Comparison of ENCODE assay signal across 8 mouse cellular contexts in genomic region chr2:32775359-32776074, GRCm38 (mm10). TPM values are rescaled to one million over a fixed set of nuclear protein-coding genes. Genes with fewer than 3 reads are reported as not detected.
DNase-seq lines count a peak whose midpoint lies in the region; ATAC-seq lines count a peak whose summit lies in the region.

Gene Ttc16, minus strand, starts transcription at chr2:32775633.
Gene Ptrh1, plus strand, starts transcription at chr2:32775786.

- ATAC-seq in heart, embryonic 14.5 days (ENCODE audit: insufficient number of reproducible peaks, insufficient read depth, low FRiP score, low read depth), result peak; percentile 93
- peak; percentile 95 for ATAC-seq in liver, embryonic 13.5 days (ENCODE audit: low read depth)
- peak; percentile 96 for ATAC-seq in stomach, embryonic 16.5 days (ENCODE audit: insufficient read depth, low FRiP score)

- peak within 1 kb of the TSS; percentile 78 for H3K4me3 ChIP-seq in brown adipose tissue, adult 24 weeks (ENCODE audit: insufficient read depth, low read depth, low read length)
- peak within 1 kb of the TSS; percentile 57 to 73 for H3K4me3 ChIP-seq in heart, embryonic 14.5 days (ENCODE audit: control insufficient read depth in 1 of 2, insufficient read depth in 1 of 2, low read depth in 1 of 2, low read length in 2 of 2)
- H3K4me3 ChIP-seq in liver, embryonic 13.5 days (replicated peaks), result peak within 1 kb of the TSS; percentile 64
- peak within 1 kb of the TSS; percentile 58 for H3K4me3 ChIP-seq in stomach, embryonic 16.5 days (replicated peaks; ENCODE audit: low read length)

- peak; percentile 97 for DNase-seq in CD4-positive, CD25-positive, alpha-beta regulatory T cell, adult 2 months (ENCODE audit: low read depth, low spot score)
- DNase-seq in fibroblast of lung, adult 2 months (ENCODE audit: low read depth), result peak; percentile 94
- DNase-seq in kidney, postnatal 14 days, result peak; percentile 99
- peak; percentile 95 for DNase-seq in liver, embryonic 13.5 days
- peak; percentile 98 for DNase-seq in neural tube, embryonic 10.5 days (ENCODE audit: extremely low spot score, low spot score)

- H3K36me3 ChIP-seq in heart, embryonic 14.5 days (ENCODE audit: control insufficient read depth, insufficient read depth, low read length), result no peaks in the 10 kb centered on the region
- H3K36me3 ChIP-seq in liver, embryonic 13.5 days, result no peaks in the 10 kb centered on the region
- H3K36me3 ChIP-seq in stomach, embryonic 16.5 days (ENCODE audit: control insufficient read depth, insufficient read depth, low read length), result no peaks in the 10 kb centered on the region

- peak within 1 kb of the TSS; percentile 87 for H3K4me2 ChIP-seq in heart, embryonic 14.5 days (ENCODE audit: low read length)
- H3K4me2 ChIP-seq in liver, embryonic 13.5 days, result peak within 1 kb of the TSS; percentile 91
- peak within 1 kb of the TSS; percentile 92 for H3K4me2 ChIP-seq in stomach, embryonic 16.5 days (ENCODE audit: low read depth, low read length)

- H3K4me1 ChIP-seq in brown adipose tissue, adult 24 weeks (ENCODE audit: control insufficient read depth, insufficient read depth, insufficient read length, low read length), result no peaks in the 10 kb centered on the region
- H3K4me1 ChIP-seq in heart, embryonic 14.5 days (ENCODE audit: control insufficient read depth in 2 of 2, insufficient read depth in 2 of 2, low read length in 2 of 2), result peaks cover 7 to 9% of the 10 kb centered on the region in 2 experiments
- peaks cover 38% of the 10 kb centered on the region for H3K4me1 ChIP-seq in liver, embryonic 13.5 days (replicated peaks)
- peaks cover 18% of the 10 kb centered on the region for H3K4me1 ChIP-seq in stomach, embryonic 16.5 days (ENCODE audit: control insufficient read depth, insufficient read depth, low read length)

- H3K9ac ChIP-seq in heart, embryonic 14.5 days (ENCODE audit: low read length), result peak within 1 kb of the TSS; percentile 70
- peak within 1 kb of the TSS; percentile 63 for H3K9ac ChIP-seq in liver, embryonic 13.5 days
- H3K9ac ChIP-seq in stomach, embryonic 16.5 days (ENCODE audit: low read length), result peak within 1 kb of the TSS; percentile 68

- H3K27me3 ChIP-seq in heart, embryonic 14.5 days (ENCODE audit: control insufficient read depth, insufficient read depth, low read length), result no peaks in the 10 kb centered on the region
- H3K27me3 ChIP-seq in liver, embryonic 13.5 days, result no peaks in the 10 kb centered on the region
- no peaks in the 10 kb centered on the region for H3K27me3 ChIP-seq in stomach, embryonic 16.5 days (ENCODE audit: control insufficient read depth, insufficient read depth, low read length)

- H3K9me3 ChIP-seq in heart, embryonic 14.5 days (ENCODE audit: control insufficient read depth, low read length), result no peaks in the 10 kb centered on the region
- H3K9me3 ChIP-seq in liver, embryonic 13.5 days (replicated peaks), result no peaks in the 10 kb centered on the region
- H3K9me3 ChIP-seq in stomach, embryonic 16.5 days (replicated peaks; ENCODE audit: control insufficient read depth, low read length), result no peaks in the 10 kb centered on the region

- peak within 1 kb of the TSS; percentile 82 for H3K27ac ChIP-seq in brown adipose tissue, adult 24 weeks (replicated peaks; ENCODE audit: low read depth, low read length)
- H3K27ac ChIP-seq in heart, embryonic 14.5 days (replicated peaks in 1 of 2; ENCODE audit: control insufficient read depth in 1 of 2, insufficient read depth in 1 of 2, low read depth in 2 of 2, low read length in 2 of 2), result peak within 1 kb of the TSS; percentile 67 to 73; a peak in 3 of 4 replicates
- H3K27ac ChIP-seq in liver, embryonic 13.5 days, result no peak within 1 kb of the TSS; the same call in 1 of the 2 replicates
- no peak within 1 kb of the TSS for H3K27ac ChIP-seq in stomach, embryonic 16.5 days (ENCODE audit: low read length)

- under 1% methylated on average over 46 of the region's 46 CpGs for WGBS in heart, embryonic 14.5 days
- under 1% methylated on average over 46 of the region's 46 CpGs for WGBS in liver, embryonic 13.5 days (ENCODE audit: insufficient replicate concordance)
- WGBS in stomach, embryonic 16.5 days, result under 1% methylated on average over 46 of the region's 46 CpGs

RNA-seq across cellular contexts. Expression of gene Ttc16, which starts in this region (rescaled TPM):
- polyA plus RNA-seq in brown adipose tissue, adult 24 weeks (2012; ENCODE audit: insufficient read depth, insufficient read length, missing spikeins), result not detected in 2 replicates
- polyA plus RNA-seq in heart, embryonic 14.5 days (2014; fragmentation: Nextera tagmentation; extraction: Ambion mirVana), result 0.22 TPM in 1 of 2 replicates, not detected in the other
- 0.07 and 0.13 TPM in 2 replicates for polyA plus RNA-seq in liver, embryonic 13.5 days (2015; fragmentation: Nextera tagmentation; extraction: Ambion mirVana)
- polyA plus RNA-seq in stomach, embryonic 16.5 days (2015; fragmentation: Nextera tagmentation; extraction: Ambion mirVana), result 0.12 and 0.21 TPM in 2 replicates

RNA-seq across cellular contexts. Expression of gene Ptrh1, which starts in this region (rescaled TPM):
- polyA plus RNA-seq in brown adipose tissue, adult 24 weeks (2012; ENCODE audit: insufficient read depth, insufficient read length, missing spikeins), result 1.1 and 3.5 TPM in 2 replicates
- polyA plus RNA-seq in heart, embryonic 14.5 days (2014; fragmentation: Nextera tagmentation; extraction: Ambion mirVana), result 2.6 and 3.6 TPM in 2 replicates
- 2.4 and 3.6 TPM in 2 replicates for polyA plus RNA-seq in liver, embryonic 13.5 days (2015; fragmentation: Nextera tagmentation; extraction: Ambion mirVana)
- 3.9 and 6.7 TPM in 2 replicates for polyA plus RNA-seq in stomach, embryonic 16.5 days (2015; fragmentation: Nextera tagmentation; extraction: Ambion mirVana)

Comparison
In these comparisons a context has a peak if more than half of its experiments do, and no peak if none do; other contexts are left out.
1. H3K27ac ChIP-seq: peak in brown adipose tissue, adult 24 weeks (single experiment) and heart, embryonic 14.5 days (2 of 2); none in liver, embryonic 13.5 days (single experiment) and stomach, embryonic 16.5 days (single experiment).
2. Peak in every context shown above with its lines, with median percentiles within 50 percentile points of each other: DNase-seq, H3K4me3 ChIP-seq, ATAC-seq, H3K4me2 ChIP-seq and H3K9ac ChIP-seq.